ENCODE assay signal across 16 mouse cellular contexts in genomic region chr1:128983411-128983810, GRCm38 (mm10).
"Had no signal": no experiment of that assay in that cellular context is flagged by ENCODE, and none has a peak within 500 bp of the region (broad histone marks: within the 10 kb centered on the region; RNA-seq: fewer than 3 reads in every experiment).

No protein-coding gene starts in this region.

- ATAC-seq: liver, postnatal 0 days had no signal

- H3K36me3 ChIP-seq: kidney, embryonic 15.5 days; limb, embryonic 12.5 days; liver, embryonic 13.5 days; midbrain, embryonic 12.5 days; neural tube, embryonic 15.5 days had no signal

- H3K9ac ChIP-seq: kidney, embryonic 15.5 days; limb, embryonic 12.5 days; liver, embryonic 13.5 days; liver, postnatal 0 days; midbrain, embryonic 12.5 days; neural tube, embryonic 15.5 days had no signal

- H3K9me3 ChIP-seq: kidney, embryonic 15.5 days; limb, embryonic 12.5 days; midbrain, embryonic 12.5 days; neural tube, embryonic 15.5 days had no signal

- H3K4me1 ChIP-seq: kidney, embryonic 15.5 days; limb, embryonic 12.5 days; liver, embryonic 13.5 days; midbrain, embryonic 12.5 days; neural tube, embryonic 15.5 days had no signal

- H3K27ac ChIP-seq: kidney, embryonic 15.5 days; left cerebral cortex, adult 2 months; limb, embryonic 12.5 days; liver, embryonic 13.5 days; midbrain, embryonic 12.5 days; neural tube, embryonic 15.5 days had no signal

- DNase-seq: kidney, adult 18-20 months; kidney, postnatal 25 days; liver; liver, embryonic 13.5 days; liver, postnatal 0 days; retina, postnatal 1 day; right cerebral cortex, postnatal 4 days; spleen, adult 18-20 months; thymus, adult 18-20 months; thymus, postnatal 14 days had no signal

- H3K4me2 ChIP-seq: kidney, embryonic 15.5 days; limb, embryonic 12.5 days; liver, embryonic 13.5 days; midbrain, embryonic 12.5 days; neural tube, embryonic 15.5 days had no signal

- H3K27me3 ChIP-seq: kidney, embryonic 15.5 days; limb, embryonic 12.5 days; liver, embryonic 13.5 days; midbrain, embryonic 12.5 days; neural tube, embryonic 15.5 days had no signal

- H3K4me3 ChIP-seq: kidney, embryonic 15.5 days; left cerebral cortex, adult 2 months; limb, embryonic 12.5 days; liver, embryonic 13.5 days; midbrain, embryonic 12.5 days; myocyte; neural tube, embryonic 15.5 days had no signal
